ENCODE assay signal across 24 mouse cellular contexts in the genomic region with DNA sequence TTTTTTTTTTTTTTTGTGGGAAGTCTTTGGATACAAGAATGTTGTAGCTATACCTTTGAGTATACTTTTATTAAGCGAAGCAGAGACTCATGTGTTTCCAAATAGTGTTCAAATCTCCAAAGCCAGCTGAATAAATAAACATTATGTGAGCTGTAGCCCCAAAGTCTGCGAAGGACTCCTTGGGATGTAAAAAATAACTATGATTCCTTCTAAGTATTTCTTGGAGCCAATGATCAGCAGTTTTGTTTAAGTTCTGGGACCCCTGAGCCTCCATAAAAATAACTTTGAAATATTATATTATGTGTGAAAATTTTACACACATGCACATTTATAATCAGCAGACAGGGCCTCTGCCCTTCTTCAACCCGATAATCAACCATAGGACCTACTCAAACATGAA.
"Had no signal": no experiment of that assay in that cellular context is flagged by ENCODE, and none has a peak within 500 bp of the region (broad histone marks: within the 10 kb centered on the region; RNA-seq: fewer than 3 reads in every experiment).

No protein-coding gene starts in this region.

- H3K4me3 ChIP-seq: gastrocnemius, adult 2 months; heart, embryonic 10.5 days; heart, embryonic 12.5 days; hindbrain, embryonic 10.5 days; hindbrain, embryonic 12.5 days; intestine, embryonic 15.5 days; layer of hippocampus, adult 2 months; left cerebral cortex, adult 2 months; limb, embryonic 15.5 days; liver, embryonic 12.5 days had no signal

- ATAC-seq: hindbrain, embryonic 16.5 days; inflammation-experienced regulatory T-cells, adult 6 months; intestine, embryonic 15.5 days; intestine, postnatal 0 days; liver, embryonic 12.5 days had no signal

- H3K4me2 ChIP-seq: heart, embryonic 12.5 days; hindbrain, embryonic 12.5 days; hindbrain, embryonic 14.5 days; intestine, embryonic 15.5 days; limb, embryonic 15.5 days; liver, embryonic 12.5 days had no signal

- H3K36me3 ChIP-seq: heart, embryonic 10.5 days; heart, embryonic 12.5 days; hindbrain, embryonic 10.5 days; hindbrain, embryonic 12.5 days; intestine, embryonic 15.5 days; limb, embryonic 15.5 days; liver, embryonic 12.5 days had no signal

- H3K4me1 ChIP-seq: heart, embryonic 10.5 days; heart, embryonic 12.5 days; intestine, embryonic 15.5 days; liver, embryonic 12.5 days had no signal

- DNase-seq: gastrocnemius, adult 2 months; gastrocnemius, postnatal 10 days; gastrocnemius, postnatal 25 days; heart, adult 18-20 months; heart, postnatal 10 days; heart, postnatal 4 days; kidney, adult 18-20 months; kidney, adult 8-10 months; kidney, postnatal 14 days; kidney, postnatal 4 days had no signal

- H3K27ac ChIP-seq: gastrocnemius, adult 2 months; heart, embryonic 10.5 days; hindbrain, embryonic 10.5 days; hindbrain, embryonic 12.5 days; hindbrain, embryonic 14.5 days; intestine, embryonic 15.5 days; layer of hippocampus, adult 2 months; left cerebral cortex, adult 2 months; liver, embryonic 12.5 days; liver, embryonic 14.5 days had no signal

- H3K27me3 ChIP-seq: heart, embryonic 12.5 days; hindbrain, embryonic 12.5 days; intestine, embryonic 15.5 days; limb, embryonic 15.5 days; liver, embryonic 12.5 days had no signal

- H3K9ac ChIP-seq: heart, embryonic 12.5 days; hindbrain, embryonic 12.5 days; hindbrain, embryonic 14.5 days; intestine, embryonic 15.5 days; limb, embryonic 15.5 days; liver, embryonic 12.5 days; liver, embryonic 14.5 days had no signal

- H3K9me3 ChIP-seq: heart, embryonic 10.5 days; heart, embryonic 12.5 days; hindbrain, embryonic 10.5 days; hindbrain, embryonic 12.5 days; intestine, embryonic 15.5 days; limb, embryonic 15.5 days; liver, embryonic 12.5 days had no signal
